Mouse (Mus musculus) brain, embryonic 14.5 days (tissue): Measurements from ENCODE around the gene Trim72.

Source experiments
- CTCF ChIP-seq: fragments of 200-500 bp; IDR thresholded peaks from 2 replicates; pipeline ENCODE4 v1.5.1; 2012; ENCODE audit warnings: inconsistent platforms, mild to moderate bottlenecking, moderate library complexity, borderline replicate concordance; ENCODE audit not compliant: insufficient read depth, insufficient read length; ENCODE audit errors: extremely low read depth
- POLR2A ChIP-seq: fragments of 200-500 bp; IDR thresholded peaks from 2 replicates; pipeline ENCODE4 v1.6.1; 2012; ENCODE audit warnings: mild to moderate bottlenecking, inconsistent platforms, borderline replicate concordance; ENCODE audit not compliant: poor library complexity, insufficient read depth, insufficient read length, severe bottlenecking; ENCODE audit errors: extremely low read depth

DNA sequence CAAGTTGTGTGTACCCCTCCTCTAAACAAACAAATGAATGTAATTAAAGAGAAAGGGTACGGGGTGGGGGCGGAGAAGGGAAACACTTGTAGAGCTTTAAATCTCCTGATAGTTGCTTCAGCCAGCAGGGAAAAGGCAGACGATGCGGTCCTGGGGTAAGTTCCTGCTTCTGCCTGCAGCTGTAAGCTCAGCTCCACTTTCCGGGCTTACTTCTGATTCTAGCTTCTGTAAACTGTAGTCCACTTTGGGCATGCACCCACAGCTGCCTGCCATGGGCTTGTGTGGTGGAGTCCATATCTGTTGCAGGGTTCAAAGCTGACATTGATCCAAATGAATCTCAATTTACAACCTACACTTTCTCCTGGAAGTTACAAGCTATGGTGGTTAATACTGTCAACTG is 49.3 kb downstream of the Trim72 start:
- TF ChIP-seq CTCF (no peak), POLR2A (no peak)
